Mouse (Mus musculus): ENCODE measurements at regions not wholly inside any gene's neighbourhood (a gene's known extent, or its start where the extent isn't known, plus 50 kb on each side); places are given as distances from the start of the nearest gene placed in this dataset.

DNA sequence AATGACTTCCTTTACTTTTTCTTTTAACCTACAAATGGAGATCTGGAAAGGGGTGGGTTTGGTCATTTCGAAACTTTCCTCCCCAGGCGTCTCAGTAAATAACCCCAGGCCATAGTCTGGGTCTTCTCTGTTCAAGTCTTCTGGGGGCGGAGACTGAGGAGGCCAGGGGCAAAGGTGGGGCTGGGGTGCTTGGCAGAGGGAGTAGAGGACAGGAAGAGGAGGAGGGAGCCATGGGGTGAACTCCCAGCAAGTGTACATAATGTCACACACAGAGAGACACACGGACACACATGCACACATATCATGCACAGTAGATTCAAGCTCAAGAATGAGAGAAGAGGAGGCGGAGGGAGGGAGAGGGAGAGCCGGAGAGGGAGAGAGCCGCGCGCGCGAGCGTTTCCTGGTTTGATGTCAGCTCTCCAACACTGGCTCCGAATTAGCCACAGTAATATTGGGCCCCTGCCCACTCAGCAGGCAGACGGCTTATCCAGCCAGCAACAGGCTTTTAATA is 186.3 kb downstream of the Bcl2l11 start:
- TF ChIP-seq POLR2A (IDR thresholded peaks at IDR 0.05; ENCODE audit: low read depth, low read length) (no peak), CTCF (IDR thresholded peaks at IDR 0.05; ENCODE audit: extremely low read depth, insufficient read length, insufficient replicate concordance, low read depth, low read length) (no peak)

All from small intestine, adult 2 months (tissue).